ENCODE assay signal across 21 mouse cellular contexts in the genomic region with DNA sequence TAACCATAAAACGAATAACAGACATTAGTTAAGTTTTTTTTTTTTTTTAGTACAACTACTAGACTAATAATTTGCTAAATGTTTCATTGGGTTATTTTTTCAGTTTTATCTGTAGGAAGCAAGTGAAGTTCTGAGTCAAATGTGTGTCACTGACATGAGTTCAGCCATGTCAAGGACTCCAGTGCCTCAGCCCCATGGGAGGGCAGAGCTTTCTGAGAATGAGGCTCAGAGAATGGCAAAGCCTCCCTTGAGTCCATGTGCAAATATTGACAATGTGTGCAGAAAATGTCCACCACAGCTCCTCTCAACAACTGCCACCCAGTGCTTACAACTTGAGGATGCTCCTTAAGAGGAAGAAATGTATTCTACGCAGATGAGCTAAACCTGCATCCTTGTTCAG. TPM values are rescaled to one million over a fixed set of nuclear protein-coding genes. Genes with fewer than 3 reads are reported as not detected.
DNase-seq lines count a peak whose midpoint lies in the region; ATAC-seq lines count a peak whose summit lies in the region.
"Had no signal": no experiment of that assay in that cellular context is flagged by ENCODE, and none has a peak within 500 bp of the region (broad histone marks: within the 10 kb centered on the region; RNA-seq: fewer than 3 reads in every experiment).

No protein-coding gene starts in this region.

- no peak overlapping the region for H3K4me2 ChIP-seq in hindbrain, embryonic 14.5 days (replicated peaks)
- H3K4me2 ChIP-seq: embryonic facial prominence, embryonic 13.5 days; embryonic facial prominence, embryonic 15.5 days; forebrain, embryonic 12.5 days had no signal

- no peak overlapping the region for H3K4me3 ChIP-seq in hindbrain, embryonic 14.5 days (replicated peaks; ENCODE audit: low read length)
- H3K4me3 ChIP-seq: embryonic facial prominence, embryonic 13.5 days; embryonic facial prominence, embryonic 15.5 days; erythroblast, embryonic 14.5 days; forebrain, embryonic 10.5 days; forebrain, embryonic 12.5 days had no signal

- peaks cover 86% of the 10 kb centered on the region for H3K36me3 ChIP-seq in hindbrain, embryonic 14.5 days (replicated peaks; ENCODE audit: control insufficient read depth, insufficient read depth)

- WGBS in hindbrain, embryonic 14.5 days = 98% methylated on average over 2 of the region's 2 CpGs

- H3K27me3 ChIP-seq in hindbrain, embryonic 14.5 days (ENCODE audit: control insufficient read depth, insufficient read depth, low read length) = no peaks in the 10 kb centered on the region
- H3K27me3 ChIP-seq: embryonic facial prominence, embryonic 13.5 days; embryonic facial prominence, embryonic 15.5 days; forebrain, embryonic 12.5 days had no signal

- ATAC-seq in hindbrain, embryonic 14.5 days (ENCODE audit: low FRiP score) = no peak
- ATAC-seq: forebrain, embryonic 14.5 days; forebrain, embryonic 16.5 days had no signal

- H3K4me1 ChIP-seq in hindbrain, embryonic 14.5 days (replicated peaks; ENCODE audit: control insufficient read depth, insufficient read depth, low read length) = no peaks in the 10 kb centered on the region
- H3K4me1 ChIP-seq: embryonic facial prominence, embryonic 13.5 days; embryonic facial prominence, embryonic 15.5 days; forebrain, embryonic 10.5 days; forebrain, embryonic 12.5 days had no signal

- H3K27ac ChIP-seq in hindbrain, embryonic 14.5 days = no peak overlapping the region
- H3K27ac ChIP-seq: embryonic facial prominence, embryonic 13.5 days; embryonic facial prominence, embryonic 15.5 days; forebrain, embryonic 10.5 days; forebrain, embryonic 12.5 days had no signal

- no peaks in the 10 kb centered on the region for H3K9me3 ChIP-seq in hindbrain, embryonic 14.5 days (ENCODE audit: control insufficient read depth, low read length)
- H3K9me3 ChIP-seq: embryonic facial prominence, embryonic 13.5 days; embryonic facial prominence, embryonic 15.5 days; forebrain, embryonic 10.5 days; forebrain, embryonic 12.5 days had no signal

- peak; percentile 61 for DNase-seq in adrenal gland, adult 2 months
- DNase-seq in adrenal gland, adult 18-20 months (ENCODE audit: low spot score in 2 of 2) = no peak
- peak; percentile 23 for DNase-seq in adrenal gland, postnatal 10 days
- DNase-seq in adrenal gland, postnatal 25 days = peak; percentile 17
- DNase-seq in kidney, adult 11 months = no peak
- DNase-seq in layer of hippocampus, adult 9-10 months (ENCODE audit: low spot score) = no peak
- no peak for DNase-seq in hindbrain, embryonic 14.5 days (ENCODE audit: low spot score)
- DNase-seq: cerebellum, adult 11 months; cerebellum, adult 18-20 months; cerebellum, adult 8-10 months; cerebellum, adult 9-11 months; cerebellum, postnatal 14 days; cerebellum, postnatal 36 days; embryo, embryonic 11 days had no signal

- no peak overlapping the region for H3K9ac ChIP-seq in hindbrain, embryonic 14.5 days
- H3K9ac ChIP-seq: embryonic facial prominence, embryonic 13.5 days; embryonic facial prominence, embryonic 15.5 days; forebrain, embryonic 12.5 days had no signal

RNA-seq across cellular contexts. Expression of a gene that starts 55.0 kb away (rescaled TPM):
- total RNA-seq in adrenal gland, adult 2 months (2021) = 10 to 100 TPM; 42.1 to 46.8 TPM
- 7.2 and 8.1 TPM in 2 replicates for polyA plus RNA-seq in adrenal gland, adult 2 months (2012; rRNA removed)
- total RNA-seq in adrenal gland, adult 18-20 months (2021) = 10 to 100 TPM; 42.1 to 51.8 TPM
- total RNA-seq in adrenal gland, postnatal 10 days (2021) = 10 to 100 TPM; 28.4 to 34.1 TPM
- 43.7 and 45.3 TPM in 2 replicates for total RNA-seq in adrenal gland, postnatal 25 days (2021)
- 15.5 and 16.7 TPM in 2 replicates for polyA plus RNA-seq in hindbrain, embryonic 14.5 days (2014; fragmentation: Nextera tagmentation; extraction: Ambion mirVana)

Comparison
In these comparisons a context has a peak if more than half of its experiments do, and no peak if none do; other contexts are left out.
1. DNase-seq: peak in adrenal gland, adult 2 months (single experiment), adrenal gland, postnatal 10 days (single experiment) and adrenal gland, postnatal 25 days (single experiment); none in adrenal gland, adult 18-20 months (0 of 2), kidney, adult 11 months (single experiment), layer of hippocampus, adult 9-10 months (single experiment) and hindbrain, embryonic 14.5 days (single experiment).